Mouse (Mus musculus) adrenal gland (tissue): Measurements from ENCODE around the gene Prnp.

Experiments
- intact Hi-C: fragments of 180-260 bp; cut with DNase I; formaldehyde crosslinking; loops from one replicate; pipeline ENCODE4 v1.15.1; 2025
- long read RNA-seq, 2 experiments: library from polyadenylated mRNA; unstranded; transcript quantifications; one replicate each; pipeline ENCODE4 v2.0.0; 2020; ENCODE audit warnings: borderline replicate concordance in 1 of 2; ENCODE audit not compliant: insufficient replicate concordance in 1 of 2

Gene Prnp
- long read RNA-seq, experiment 1, transcript Prnp-201 (3 exons, 2,184 nt) = major isoform, 100 of 119 reads
- long read RNA-seq, experiment 1, partial matches to known transcripts = 19 of 119 reads
- long read RNA-seq, experiment 1, other reads (novel, unspliced or antisense) = 0 of 119 reads
- long read RNA-seq, experiment 2, transcript Prnp-201 (3 exons, 2,184 nt) = major isoform, 162 of 195 reads
- long read RNA-seq, experiment 2, partial matches to known transcripts = 32 of 195 reads
- long read RNA-seq, experiment 2, other reads (novel, unspliced or antisense) = 1 of 195 reads

DNA sequence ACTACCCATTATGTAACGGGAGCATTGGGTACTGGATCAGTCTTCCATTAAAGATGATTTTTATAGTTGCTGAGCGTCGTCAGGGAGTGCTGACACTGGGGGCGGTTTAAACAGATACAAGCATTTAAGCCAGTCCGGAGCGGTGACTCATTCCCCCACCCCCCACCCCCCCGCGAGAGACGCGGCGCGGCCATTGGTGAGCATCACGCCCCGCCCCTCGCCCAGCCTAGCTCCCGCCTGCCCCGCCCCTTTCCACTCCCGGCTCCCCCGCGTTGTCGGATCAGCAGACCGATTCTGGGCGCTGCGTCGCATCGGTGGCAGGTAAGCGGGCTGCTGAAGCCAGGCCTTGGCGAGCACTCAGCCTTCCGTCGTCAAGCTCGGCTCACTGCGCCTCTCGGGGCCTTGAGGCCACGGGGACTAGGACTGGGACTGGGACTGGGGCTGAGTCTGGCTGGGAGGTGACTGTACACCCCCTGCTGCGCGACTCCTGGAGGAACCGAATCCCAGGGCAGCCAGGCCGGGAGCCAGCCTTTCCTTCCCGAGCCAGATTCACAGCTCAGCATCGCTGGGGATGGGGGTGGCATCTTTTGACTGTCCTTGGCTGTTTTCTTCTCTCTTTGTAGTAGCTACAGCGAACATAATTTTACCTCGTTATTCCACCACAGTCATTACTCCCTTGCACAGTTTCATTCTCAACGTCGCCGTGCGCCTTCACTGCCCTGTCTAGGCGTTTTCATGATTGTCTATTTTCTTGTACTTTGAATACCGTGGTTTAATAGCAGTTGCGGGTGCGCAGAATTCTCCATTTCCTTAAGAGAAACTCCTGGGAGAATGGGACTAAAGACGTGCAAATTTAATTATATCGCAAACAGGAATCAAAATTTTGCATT, at the start of gene Prnp, which contains the start of gene Prn:
Gene Prnp (plus strand): TSS at position 246 of the 890 bp plus-strand sequence.
Gene Prn (plus strand): TSS at position 275 of the 890 bp plus-strand sequence.
- intact Hi-C loops = no loop called here

DNA sequence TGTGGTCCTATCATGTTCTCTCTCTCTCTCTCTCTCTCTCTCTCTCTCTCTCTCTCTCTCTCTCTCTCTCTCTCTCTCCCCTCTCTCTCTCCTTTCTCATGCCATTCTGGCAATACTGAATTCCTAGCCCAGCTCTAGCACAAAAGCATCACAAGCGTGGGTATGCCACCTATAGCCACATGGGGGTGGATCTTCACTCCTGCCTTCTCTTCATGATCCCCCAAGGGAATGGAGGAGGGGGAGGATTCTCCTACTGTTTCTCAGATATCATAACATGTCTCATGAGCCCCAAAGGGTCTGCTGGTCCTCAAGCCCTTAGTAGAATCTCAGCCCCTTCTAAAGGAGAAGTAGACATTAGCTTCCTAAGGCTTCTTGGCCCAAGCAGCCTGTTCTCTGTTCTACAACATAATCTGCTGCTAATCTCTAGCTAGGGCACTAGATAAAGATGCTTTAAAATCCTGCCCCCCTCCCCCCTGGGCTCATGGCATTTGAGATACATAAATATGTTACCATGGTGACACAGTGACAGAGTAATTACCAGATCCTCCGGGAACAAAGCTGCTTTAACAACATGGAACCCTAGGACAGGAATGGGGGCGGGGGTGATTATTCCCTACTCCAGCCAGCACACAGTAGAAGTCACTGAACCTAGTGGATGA, 47.0 kb upstream of the Prnp start:
- intact Hi-C loops = no loop called here

GRCm38 (mm10) chr2:131863472-131863871, 46.3 kb upstream of the Prnp start:
- intact Hi-C loops = no loop called here

GRCm38 (mm10) chr2:131864262-131864796, 45.4 kb upstream of the Prnp start:
- intact Hi-C loops = no loop called here

DNA sequence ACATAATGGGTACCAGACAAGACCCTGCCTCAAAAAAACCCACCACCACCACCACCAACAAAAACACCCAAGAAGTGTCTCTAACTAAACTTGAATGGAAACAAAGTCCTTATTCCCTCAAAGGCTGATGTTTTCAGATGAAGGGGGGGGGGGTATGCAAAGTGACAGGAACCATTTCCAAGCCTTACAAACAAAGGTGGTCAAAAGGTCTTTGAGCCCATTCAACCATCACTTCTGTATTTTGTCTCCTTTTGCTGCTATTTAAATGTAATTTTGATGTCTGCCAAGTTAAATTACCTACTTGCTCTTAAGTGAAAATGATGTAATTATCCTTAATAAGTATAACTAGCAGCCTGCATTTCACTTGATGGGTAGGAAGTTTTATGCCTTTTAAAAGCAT, 43.1 kb upstream of the Prnp start:
- intact Hi-C loops = no loop called here

DNA sequence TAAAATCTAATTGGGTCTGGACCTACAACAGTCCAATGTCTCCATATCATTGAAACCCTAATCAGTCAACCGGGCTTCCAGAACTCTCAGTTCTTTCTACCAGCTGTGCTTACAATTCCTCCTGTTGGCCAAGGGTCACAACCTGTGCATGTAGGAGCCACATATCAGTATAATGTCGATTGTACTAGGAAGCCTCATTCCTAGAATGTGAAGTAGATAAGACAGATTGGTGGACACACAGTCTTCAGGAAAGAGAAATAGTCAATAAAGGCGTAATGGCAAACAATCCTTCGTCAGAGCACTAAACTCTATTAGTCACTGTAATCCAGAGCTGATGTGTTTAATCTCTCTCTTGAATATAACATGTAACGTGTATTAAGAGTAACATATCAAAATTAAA, 40.7 kb upstream of the Prnp start:
- intact Hi-C loops = no loop called here

DNA sequence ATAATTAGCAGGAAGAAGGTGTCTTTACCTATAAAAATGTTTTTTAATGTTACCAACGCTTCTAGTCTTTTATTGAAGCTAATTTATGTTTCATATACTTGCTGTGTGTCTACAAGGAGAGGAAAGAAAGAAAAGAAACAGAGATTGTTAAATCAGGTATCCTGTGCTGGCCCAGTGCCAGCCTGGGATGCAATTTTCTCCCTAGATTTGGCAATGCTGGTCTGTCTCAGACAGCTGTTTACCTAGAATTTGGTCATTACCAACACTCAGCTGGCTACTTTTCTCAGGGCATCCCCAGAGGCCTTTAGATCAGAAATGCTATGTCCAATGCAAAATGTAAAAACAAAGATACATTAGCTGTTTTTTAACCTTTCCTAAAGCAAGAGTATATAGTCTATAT, 36.4 kb upstream of the Prnp start:
- intact Hi-C loops = no loop called here

- intact Hi-C loops = no loop called here
These were observed 33.0 kb upstream of the Prnp start for GRCm38 (mm10) chr2:131876551-131877265.

- intact Hi-C loops = no loop called here
These were observed 28.0 kb upstream of the Prnp start for GRCm38 (mm10) chr2:131881766-131882165.

GRCm38 (mm10) chr2:131883136-131883535, 26.6 kb upstream of the Prnp start:
- intact Hi-C loops = no loop called here

- intact Hi-C loops = no loop called here
These were observed 23.1 kb upstream of the Prnp start for GRCm38 (mm10) chr2:131886503-131887160.

DNA sequence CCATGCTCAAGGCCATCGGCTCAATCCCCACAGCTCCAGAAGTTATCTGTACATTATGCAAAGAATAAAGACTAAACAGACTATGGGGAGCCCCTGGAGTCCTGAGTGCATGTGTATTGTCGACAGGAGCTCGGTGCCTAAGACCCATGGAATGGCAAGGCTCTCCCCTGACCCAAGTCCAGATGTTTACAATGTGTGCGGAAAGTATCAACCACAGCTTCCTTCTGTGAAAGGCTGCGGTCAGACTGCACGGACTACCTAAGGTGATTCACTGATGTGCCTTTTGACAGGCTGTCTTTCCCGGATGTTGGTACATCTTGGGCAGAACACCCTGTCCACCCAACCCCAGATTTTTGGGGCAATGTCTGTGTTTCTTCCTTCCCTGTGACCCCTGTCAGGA, 21.5 kb upstream of the Prnp start:
- intact Hi-C loops = no loop called here

GRCm38 (mm10) chr2:131892534-131892933, 17.2 kb upstream of the Prnp start:
- intact Hi-C loops = no loop called here

DNA sequence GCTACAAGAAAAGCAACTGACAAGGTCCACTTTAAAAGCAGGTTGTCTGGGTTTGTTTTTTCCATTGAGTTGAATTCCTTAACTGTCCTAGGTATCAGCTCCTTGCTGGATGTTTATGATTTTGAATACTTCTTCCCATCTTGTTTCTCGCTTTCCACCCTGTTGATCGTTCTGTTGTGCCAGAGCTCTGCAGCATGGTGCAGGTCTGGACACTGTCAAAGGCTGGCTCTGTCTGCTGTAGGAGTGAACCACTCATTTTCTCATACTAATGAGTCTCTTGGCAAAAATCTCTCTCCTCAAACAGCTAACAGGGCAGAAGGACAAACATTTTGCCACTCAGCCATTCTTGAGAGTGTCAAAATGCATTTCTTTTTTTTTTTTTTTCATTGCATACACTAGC, 14.6 kb upstream of the Prnp start:
- intact Hi-C loops = no loop called here

- intact Hi-C loops = no loop called here
These were observed 13.7 kb upstream of the Prnp start for GRCm38 (mm10) chr2:131896011-131896410.

DNA sequence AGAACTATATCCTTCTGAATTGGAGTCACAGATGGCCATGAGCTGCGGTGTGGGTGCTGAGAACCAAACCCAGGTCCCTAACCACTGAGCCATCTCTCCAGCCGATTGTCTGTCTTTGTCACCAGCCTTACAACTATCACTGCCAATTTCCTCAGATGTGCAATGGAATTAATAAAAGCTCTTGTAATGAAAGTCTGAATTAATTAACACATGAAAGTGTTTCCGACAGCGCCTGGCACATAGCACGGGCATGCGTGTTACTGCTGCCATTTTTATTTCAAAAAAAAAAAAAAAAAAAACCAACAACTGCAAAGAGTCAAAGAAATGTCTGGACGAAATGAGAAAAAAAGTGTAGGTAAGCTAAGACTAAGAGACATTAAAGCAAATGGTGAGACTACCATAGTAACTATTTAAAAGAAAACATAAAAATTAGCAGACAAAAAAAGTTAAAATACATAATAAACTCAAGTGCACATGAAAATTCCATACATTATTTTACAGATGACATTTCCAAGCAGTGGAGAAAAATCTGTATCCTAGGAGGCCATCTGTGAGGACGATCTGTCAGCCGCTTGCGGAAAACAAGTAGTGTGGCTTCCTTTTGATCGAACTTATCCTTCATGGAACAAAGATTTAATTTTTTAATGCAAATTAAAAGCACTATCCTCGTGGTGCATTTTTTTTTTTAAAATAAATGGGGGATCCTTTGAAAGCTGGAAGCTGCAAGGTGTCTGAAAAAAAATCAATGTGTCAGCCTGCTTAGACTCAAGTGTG, 12.2 kb upstream of the Prnp start:
- intact Hi-C loops = no loop called here

GRCm38 (mm10) chr2:131902423-131902822, 7.3 kb upstream of the Prnp start:
- intact Hi-C loops = no loop called here

GRCm38 (mm10) chr2:131902867-131903266, 6.9 kb upstream of the Prnp start:
- intact Hi-C loops = no loop called here

DNA sequence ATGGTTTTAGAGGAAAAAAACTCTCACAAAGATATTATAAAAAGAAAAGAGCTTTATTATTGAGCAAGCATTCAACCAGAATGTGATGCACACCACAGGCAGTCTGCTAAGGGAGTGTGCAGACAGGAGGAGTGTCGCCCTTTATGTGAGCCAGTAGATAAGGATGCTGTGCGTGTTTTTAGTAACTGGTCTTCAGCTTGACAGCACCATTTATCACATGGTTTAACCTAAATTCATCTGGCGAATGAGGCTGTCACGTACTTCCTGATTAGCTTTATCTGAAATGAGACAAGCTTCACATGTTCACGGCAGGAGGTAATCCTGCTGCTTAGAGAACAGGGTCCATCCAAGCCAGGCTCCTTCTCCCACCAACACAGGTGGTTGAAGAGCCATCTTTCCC, 4.7 kb upstream of the Prnp start:
- intact Hi-C loops = no loop called here

- intact Hi-C loops = no loop called here
These were observed 4.0 kb upstream of the Prnp start for GRCm38 (mm10) chr2:131905776-131906175.
